Mouse (Mus musculus) bone marrow, adult 2 months (tissue): ENCODE results near the gene Esam.

ENCODE experiments used
- CTCF ChIP-seq: fragments of 200-500 bp; IDR thresholded peaks from 2 replicates; pipeline ENCODE4 v1.5.1; 2011; ENCODE audit warnings: low read length, control low read depth; ENCODE audit not compliant: control insufficient read depth, insufficient read depth
- POLR2A ChIP-seq: fragments of 200-500 bp; IDR thresholded peaks from 2 replicates; pipeline ENCODE4 v1.6.1; 2011; ENCODE audit warnings: low read depth, mild to moderate bottlenecking, control low read depth, low read length, borderline replicate concordance; ENCODE audit not compliant: control insufficient read depth

DNA sequence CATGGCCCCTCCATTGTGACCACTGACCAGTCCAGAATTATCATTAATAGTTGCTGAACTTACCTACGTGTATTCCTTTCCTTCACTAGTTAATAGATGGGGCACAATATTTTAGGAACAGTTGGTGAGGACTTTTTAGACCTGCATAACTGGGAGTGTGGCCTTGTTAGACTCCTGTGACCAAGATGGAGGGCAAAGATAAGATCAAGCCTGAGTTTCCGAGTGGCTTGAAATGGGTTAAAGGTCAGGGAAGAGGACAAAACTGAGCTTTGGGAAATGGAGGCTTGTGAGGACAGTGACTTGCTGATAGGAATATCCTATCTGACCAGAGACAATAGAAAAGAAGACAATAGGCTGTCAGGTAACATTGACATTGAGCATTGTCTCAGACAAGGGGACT, 2.4 kb upstream of the Esam start:
- TF ChIP-seq POLR2A (no peak), CTCF (no peak)
